Mouse (Mus musculus): ENCODE results near the gene Fgd3.

Fgd3 gene

DNA sequence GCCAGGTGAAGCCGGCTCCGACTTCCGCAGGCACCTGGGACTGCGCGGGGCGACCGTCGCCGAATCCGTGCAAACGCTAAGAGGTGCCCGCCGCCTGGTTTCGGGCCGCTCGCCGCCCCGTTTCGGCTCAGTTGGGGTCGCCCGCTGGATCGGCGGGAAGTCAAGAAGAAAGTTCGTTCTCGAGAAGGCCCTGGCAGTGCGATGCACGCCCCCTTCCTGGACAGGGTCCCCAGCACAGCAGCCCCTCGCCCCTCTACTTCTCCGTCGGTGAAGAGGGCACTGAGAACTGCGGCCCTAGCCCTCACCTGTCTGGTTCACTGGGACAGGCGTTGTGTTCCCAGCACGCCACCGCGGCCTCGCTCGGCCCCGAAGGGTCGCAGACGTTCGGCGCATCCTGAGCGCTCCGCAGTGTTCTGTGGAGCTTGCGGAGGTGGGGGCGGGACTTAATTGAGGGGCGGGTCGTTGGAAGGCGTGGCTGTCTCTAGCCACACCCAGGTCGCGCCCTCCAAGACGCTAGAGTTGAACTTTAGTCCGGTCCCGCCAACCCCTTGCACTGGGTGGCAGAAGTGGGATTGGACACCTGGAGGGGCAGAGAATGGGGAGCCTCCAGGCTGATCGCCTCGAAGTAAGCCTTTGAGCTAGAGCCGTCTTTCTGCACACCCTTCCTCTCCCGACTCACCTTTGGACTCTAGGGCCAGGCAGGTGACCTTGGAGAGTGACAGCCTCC lies 72.2 kb downstream of the Fgd3 start:
- DNase-seq (ENCODE audit: low read depth), result peak; percentile 29

DNA sequence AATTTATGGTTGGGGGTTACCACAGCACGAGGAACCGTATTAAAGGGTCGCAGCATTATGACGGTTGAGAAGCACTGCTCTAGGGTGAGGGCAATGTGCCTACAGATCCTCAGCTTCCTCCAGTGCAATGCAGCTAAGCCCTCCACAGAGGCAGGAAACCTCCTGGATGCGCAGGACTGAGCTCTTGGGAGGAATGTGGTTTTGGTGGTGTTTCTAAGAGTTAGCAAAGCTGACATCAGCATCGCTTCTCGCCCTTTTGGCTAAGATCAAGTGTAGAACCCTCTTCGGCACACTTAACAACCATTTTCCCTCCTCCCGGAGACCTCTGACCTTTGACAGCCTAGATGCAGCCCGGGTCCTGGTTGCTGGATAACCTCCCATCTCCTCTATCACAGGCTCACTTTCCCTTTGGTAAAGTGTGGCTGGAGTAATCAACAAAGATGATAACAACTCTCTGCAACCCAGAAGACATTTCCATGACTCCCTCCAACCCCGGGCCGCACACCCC lies 72.8 kb downstream of the Fgd3 start:
- no peak for DNase-seq (ENCODE audit: low read depth)

DNA sequence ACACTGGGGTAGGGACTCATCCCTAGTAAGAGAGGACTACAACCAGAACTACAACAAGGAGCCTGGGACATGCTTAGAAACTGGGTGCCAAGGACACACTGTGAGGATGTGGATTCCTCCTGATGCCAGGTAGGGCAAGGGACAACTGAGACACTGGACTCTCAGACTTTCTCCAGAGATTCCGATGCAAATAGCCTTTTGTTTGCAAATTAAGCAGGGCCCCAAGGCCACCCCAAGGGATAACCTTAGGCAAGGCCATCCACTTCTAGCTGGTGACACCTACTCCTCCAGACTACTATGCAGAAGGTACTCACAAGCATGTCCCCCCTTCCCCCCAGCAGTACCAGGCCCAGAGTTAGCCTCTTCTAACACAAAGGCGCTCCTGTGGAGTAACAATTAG lies 73.5 kb downstream of the Fgd3 start:
- DNase-seq (ENCODE audit: low read depth), result no peak

DNA sequence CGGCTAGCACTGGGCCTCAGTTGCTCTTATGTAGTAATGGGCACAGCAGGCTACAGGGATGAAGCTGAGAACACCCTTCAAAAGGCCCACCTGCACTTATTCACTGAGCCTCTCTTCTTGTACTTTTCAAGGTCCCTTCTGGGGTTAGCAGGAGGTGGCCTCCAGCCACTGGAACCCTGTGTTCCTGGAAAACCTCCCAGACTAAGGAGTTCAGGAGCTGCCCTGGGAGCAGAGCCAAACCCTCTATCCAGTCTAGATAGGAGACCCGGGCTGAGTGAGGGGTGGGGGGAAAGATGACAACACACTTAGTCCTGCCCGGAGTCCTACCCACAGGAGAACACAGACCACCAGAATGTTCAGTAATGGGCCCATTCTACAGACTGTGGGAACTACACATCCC lies 74.1 kb downstream of the Fgd3 start:
- no peak for DNase-seq (ENCODE audit: low read depth)

DNA sequence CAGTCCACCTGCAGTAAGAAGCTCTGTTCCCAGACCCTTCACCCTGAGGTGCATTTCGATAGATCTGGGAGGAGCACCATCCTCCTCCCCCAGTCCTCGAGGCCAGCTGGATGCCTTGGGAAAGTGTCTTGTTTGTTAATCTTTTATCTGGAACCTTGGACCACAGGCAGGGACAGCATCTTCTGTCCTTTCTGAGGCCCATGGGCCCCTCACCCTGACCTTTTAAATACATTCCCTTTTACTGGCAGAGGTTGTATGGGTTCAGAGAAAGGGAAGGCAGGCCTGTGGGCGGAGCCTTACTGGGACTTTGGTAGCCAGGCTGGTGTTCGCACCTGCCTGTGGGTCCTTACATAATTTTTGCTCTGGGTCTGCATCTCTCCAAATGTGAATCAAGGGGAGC lies 74.9 kb downstream of the Fgd3 start:
- no peak for DNase-seq (ENCODE audit: low read depth)

DNA sequence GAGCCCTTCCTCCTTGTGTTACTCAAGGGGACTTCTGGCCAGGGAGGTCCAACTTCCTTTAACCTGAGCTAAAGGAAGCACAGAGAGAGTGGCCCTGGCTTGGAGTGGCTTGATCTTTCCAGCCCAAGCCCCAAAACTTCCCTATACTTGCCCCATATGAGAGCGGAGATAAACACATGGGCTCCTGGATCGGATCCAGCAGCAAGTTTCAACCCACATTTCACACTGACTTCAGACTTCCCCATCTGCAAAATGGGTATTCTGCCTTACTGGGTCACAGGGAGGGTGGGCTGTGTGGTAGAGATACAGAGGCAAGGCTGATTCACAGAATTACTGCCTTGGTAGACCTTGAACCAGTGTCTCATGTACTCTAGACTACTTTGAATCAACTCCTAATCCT lies 76.6 kb downstream of the Fgd3 start:
- DNase-seq (ENCODE audit: low read depth), result no peak

DNA sequence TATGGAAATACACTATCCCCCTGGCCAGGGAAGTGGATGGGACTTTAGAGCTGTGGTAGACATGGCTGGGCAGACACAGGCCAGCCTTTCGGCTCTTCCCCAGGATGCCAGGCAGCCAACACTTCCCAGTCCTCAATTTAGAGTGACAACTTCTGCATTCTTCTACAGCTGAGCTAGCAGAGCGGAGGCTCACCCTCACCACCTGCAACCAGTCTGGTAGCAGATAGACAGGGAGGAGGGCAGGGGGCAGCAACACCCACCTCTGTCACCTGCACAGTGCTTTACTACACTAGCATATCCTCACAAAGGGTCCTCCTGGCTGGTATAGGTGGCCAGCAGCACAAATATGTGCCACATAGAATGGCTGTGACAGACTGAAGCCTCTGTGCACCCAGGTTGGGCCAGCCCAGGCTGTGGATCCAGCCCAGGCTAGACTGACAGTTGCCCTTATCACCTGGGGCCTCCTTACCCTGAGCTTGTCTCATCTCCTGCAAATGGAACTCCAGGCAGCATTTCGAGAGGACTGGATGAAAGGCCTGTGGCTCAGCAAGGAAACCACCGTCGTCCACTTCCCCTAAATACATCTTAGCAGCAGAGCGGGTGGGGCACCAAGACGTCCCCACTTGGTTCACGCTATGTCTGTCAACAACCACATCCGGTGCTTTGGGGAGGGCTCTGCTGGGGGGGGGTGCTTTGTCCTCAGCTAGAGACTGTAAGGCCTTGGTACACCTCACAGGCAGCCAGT lies 77.6 kb downstream of the Fgd3 start:
- peak; percentile 24 for DNase-seq (ENCODE audit: low read depth)

DNA sequence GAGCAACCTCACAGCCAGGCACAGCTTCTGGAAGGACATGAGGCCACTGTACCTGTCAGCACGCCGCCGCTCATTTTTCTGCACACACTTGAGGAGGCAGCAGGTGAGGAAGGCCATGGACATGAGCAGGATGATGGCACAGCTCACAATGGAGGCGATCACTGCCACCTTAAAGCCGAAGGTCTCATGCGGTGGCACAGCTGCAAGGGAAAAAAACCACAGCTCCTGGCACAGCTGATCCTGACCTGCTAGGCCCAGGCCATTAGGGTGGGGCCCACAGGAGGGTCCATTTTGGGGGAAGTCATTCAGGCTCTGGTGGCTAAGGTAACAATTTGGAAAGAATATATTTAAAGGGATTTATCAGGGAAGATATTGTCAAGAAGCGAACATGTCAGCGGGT lies 81.4 kb downstream of the Fgd3 start:
- DNase-seq (ENCODE audit: low read depth), result no peak

DNA sequence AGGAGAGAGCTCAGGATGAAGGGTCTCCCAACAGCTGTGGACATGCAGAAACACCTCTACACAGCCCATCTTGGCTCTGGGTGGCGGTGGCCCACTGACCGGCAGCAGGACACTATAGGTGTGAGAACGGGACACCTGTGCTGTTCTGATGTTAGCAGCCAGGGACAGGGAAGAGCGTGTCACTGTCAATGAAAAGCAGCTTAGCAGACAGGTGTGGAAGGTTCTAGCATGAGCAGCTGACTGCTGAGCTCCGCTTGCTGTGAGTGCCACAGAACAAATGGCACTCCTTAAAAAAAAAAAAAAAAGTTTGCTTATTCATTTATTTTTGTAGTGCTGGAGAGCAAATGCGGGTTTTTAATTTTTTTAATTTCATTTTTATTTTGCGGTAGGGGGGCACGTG lies 82.5 kb downstream of the Fgd3 start:
- no peak for DNase-seq (ENCODE audit: low read depth)

DNA sequence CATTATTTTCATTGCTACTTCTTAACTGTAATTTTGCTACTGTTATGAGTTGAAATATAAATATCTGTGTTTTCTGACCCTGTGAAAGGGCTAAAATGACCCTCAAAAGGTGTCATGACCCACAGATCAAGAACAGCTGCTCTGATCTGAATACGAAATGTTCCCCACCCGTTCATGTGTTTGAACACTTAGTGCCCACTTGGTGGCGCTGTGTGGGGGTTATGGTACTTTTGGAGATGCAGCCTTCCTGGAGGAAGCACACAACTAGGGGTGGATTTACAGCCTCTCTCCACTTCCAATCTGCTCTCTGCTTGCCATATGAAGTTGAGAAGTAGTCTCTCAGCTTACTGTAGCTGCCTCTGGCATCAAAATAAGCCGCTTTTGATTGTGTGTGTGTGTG lies 85.4 kb downstream of the Fgd3 start:
- no peak for DNase-seq (ENCODE audit: low read depth)

DNA sequence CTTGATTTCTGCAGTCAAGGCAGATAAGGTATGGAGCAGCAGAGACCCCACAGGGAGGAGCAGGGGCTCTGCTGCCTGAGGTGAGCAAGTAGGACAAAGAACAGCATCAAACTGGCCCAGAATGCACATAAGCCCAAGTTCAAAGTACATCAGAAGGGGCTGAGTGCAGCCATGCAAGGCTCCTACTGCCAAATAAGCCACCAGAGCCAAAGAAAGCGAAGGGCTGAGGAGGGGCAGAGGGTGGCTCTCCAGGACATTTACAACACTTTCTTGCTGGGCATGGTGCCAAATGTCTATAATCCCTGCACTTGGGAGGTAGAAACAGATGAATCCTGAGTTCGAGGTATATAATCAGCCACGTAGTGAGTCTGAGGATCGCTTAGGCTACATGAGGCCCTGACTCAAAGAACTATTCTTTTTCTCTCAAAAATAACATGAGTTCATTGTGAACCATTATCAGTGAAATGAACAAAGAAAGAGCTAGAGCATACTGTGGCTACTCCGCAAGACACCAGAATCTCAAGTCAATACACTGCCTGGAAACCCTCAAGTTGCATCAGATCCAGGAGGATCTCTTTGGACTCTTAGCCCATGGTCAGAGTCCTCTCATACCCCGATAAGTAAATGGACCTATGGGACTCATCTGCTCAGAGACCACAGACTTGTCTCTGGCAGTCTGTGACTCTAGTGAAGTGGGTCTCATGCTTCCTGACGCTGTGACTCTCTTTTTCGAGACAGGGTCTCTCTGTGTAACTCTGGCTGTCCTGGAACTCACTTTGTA lies 86.1 kb downstream of the Fgd3 start:
- no peak for DNase-seq (ENCODE audit: low read depth)

DNA sequence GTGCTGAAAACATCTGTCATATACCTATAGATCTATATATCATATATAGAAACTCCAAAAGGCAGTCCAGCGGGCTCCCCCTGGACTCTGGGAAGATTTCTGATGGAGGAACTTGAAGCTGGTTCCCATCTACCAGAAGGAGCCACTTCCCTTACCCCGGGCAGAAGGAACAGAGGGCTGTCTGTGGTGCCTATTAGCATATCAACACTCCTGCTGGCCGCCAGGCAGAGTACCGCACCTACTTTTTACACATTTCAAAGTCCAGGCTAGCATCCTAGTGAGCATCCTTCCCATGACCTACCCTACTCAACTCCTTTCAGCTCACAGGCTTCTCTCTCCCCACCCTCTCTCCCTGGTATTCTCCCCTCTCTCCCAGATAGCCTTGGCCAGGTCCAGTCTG lies 94.5 kb downstream of the Fgd3 start:
- DNase-seq (ENCODE audit: low read depth), result no peak

DNA sequence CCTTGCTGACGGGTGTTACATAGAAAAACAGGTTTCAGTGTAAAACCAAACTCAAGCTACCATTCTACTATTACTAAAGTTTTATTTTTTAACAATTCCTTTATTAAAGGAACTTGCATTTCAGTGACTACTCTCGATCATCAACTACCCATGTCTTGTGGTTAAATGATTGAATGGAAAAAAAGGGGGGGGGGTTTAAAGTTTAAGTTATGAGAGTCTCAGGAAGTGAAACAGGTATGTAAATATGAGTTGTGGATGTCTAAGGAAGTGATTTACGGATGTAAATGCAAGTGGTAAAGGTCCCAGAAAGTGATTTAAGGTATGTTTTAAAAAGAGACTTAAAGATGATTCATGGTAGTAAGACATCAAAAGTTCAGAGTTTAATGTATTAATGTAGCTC lies 95.0 kb downstream of the Fgd3 start:
- DNase-seq (ENCODE audit: low read depth), result no peak

DNA sequence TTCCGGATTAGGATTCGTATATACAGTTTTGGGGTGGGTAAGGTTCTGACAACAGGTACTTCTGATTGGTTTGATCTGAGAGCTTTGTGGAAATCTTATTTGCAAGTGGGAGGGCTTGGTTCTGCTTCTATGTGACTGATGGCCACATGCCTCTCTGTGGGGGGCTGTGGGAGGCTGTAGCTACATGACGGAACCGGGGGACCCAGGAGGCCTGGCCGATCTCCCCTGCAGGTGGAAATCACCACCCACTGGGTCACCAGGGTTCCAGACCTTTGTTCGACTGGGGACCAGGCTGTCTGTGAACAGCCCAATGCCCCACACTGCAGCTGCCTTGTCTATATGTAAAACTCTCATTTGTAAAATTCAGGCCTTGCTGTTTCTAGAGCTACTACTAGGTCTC lies 95.4 kb downstream of the Fgd3 start:
- no peak for DNase-seq (ENCODE audit: low read depth)

DNA sequence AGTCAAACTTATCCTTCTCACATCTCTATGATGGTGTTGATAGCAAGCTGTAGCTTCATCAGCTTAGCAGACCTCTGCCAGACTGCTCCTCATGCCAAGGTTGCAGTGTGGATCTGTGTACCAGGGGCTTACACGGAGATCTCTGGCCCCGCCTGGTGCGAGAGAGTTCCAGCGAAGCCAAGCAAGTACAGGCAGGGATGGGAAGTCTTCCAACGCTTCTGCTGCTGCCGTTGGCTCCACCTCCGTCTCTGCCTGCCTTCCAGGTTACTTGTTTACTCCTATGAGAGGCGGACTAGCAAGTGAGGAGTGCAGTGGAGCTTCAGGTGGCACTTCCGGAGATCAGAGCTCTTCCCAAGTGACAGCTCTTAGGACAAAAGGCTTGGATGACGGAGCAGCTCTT lies 95.8 kb downstream of the Fgd3 start:
- no peak for DNase-seq (ENCODE audit: low read depth)

DNA sequence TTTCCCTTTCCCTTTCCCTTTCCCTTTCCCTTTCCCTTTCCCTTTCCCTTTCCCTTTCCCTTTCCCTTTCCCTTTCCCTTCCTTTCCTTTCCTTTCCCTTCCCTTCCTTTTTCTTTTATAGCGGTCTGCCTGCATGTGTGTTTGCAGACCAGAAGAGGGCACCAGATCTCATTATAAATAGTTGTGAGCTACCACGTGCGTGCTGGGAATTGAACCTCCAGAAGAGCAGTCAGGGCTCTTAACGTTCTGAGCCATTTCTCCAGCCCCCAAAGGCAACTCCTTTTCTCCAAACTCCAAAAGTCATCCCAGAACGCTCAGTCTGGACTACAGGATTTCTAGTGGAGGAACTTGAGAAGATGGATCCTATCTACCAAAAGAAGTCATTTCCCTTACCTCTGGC lies 99.2 kb downstream of the Fgd3 start:
- no peak for DNase-seq (ENCODE audit: low read depth)

DNA sequence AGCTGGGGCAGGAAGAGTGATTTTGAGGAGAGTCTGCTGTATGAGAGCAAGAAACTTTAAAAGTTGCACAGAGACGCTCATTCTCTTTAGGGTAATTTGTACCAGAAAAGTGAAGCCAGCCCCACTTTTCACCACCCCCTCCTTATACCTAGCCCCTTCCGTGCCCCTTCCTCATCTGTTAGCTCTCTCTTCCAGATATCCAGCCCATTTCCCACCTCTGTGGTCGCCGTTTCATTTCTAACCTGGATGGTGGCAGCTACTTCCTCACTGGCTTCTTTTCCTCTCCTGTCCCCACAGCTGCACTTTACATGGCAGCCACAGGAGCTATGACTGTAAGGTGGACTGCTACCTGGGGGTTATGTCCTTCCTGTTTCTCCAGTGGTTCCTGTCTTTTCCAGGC lies 100.7 kb downstream of the Fgd3 start:
- DNase-seq (ENCODE audit: low read depth), result no peak

DNA sequence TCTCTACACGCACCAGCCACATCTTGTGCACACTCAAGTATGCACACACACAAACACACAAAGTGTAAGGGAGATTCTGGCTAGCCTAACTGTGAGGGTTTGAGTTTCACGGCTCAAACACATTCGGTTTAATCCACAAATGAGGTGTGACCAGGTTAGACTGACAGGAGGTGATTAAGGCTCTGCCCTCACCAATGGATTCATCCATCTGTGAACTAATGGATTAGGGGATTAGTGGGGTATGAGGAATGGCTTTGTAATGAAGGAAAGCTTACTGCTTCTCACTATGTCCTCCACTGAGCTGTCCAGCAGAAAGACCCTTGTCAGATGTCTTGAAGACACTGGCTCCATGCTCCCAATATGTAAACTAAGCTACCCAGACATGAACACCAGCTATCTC lies 101.5 kb downstream of the Fgd3 start:
- no peak for DNase-seq (ENCODE audit: low read depth)

DNA sequence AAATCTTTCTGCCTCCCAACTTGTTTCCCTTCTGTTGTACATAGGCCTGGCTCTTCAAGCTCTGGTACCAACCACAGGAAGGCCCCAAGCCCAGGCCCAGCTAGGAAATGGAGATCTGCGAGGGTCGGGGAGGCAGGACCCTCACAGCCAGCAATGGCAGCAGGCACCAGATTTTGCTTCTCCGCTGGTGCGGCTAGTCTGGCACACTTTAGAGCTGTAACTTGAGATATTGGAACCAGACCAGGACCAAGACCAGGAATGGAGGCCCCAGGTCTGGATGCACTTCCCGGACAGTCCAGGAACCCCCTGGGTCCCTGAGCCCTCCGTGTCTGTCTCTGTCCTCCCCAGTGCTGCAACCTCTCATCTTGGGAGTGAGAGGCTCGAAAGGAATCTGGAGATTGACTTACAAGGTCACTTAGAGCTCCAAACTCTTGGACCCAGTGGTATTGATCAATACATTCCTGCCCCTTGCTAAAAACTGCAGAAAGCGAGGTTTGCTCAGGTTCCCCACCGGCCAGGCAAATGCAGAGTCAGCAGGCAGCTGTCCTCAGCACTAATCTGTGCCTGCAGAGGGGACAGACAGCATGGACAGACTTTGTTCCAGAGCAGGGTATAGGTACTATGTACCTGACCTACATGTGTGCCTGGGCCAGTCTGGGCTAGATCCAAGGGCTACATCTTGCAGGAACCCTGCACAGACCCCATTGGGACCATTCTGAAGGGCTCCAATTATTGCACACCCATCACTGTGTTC lies 103.1 kb downstream of the Fgd3 start:
- DNase-seq (ENCODE audit: low read depth), result no peak

DNA sequence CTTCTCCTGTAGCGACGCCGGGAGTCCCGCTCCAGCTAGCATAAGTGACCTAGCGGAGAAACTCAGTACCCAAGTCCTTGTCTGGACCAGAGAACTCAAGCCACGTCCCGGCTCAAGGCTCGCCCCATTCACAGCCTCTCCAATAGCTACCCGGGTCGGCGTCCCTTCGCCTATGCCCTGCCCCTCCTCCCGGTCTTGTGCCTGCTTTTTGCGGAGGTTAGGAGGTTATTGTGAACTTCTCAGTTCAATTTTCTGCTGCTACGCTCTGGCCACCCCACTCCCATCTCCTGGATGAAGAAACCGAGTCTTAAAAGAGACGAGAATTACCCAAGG lies 103.9 kb downstream of the Fgd3 start:
- peak; percentile 35 for DNase-seq (ENCODE audit: low read depth)

DNA sequence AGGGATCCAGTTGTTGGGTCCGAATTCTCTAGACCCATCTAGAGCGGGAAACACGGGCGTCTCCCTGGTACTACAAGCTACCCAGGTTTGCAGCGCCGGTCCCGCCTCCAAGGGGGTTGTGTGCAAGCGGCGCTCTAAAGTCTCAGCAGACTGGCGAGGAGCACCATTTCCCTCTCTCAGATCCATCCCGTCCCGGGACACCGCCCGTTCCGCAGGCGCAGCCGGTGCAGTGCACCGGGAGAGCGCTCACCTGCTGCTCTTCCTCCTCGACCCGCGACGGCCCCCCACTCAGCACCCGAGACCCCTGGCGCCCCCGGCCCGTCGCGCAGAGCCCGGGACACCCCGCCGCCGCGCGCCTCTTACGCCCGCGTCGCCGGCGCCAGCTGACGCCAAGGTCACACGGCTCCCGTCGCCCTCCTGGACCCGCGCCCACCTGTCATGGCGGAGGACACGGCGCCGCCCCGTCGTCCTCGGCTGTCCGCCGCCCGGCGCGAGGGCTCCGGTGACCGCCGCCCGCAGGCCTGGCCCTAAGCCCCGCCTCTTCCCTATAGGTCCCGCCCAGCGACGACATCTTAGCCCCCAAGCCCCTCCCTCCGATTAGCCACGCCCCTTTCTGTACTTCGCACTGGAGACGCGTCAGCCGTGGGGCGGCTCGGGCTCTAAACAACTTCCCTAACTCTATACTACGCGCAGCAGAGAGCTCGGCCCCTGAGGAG lies 104.4 kb downstream of the Fgd3 start, which contains the start of gene Card19:
Gene Card19 (minus strand): TSS at position 534 of the 716 bp plus-strand sequence.
- DNase-seq (ENCODE audit: low read depth), result peak; percentile 96

DNA sequence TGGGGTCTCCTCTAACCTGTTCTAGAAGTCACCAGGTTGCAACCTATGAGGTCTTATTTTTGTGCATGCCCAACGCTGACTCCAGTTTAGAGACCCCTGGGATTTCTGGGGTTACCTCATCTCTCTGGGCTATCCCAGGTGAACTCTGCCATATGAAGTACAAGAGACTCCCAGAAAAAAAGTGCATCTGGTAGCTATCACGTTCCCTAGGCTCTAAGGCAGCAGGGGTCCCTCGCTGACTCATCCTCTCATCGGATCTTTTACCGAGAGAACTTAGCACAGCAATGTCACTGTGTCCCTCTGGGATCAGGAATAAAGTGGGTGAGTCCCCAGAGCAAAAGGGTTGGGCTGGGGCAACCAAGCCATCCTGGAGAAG lies 105.0 kb downstream of the Fgd3 start:
- DNase-seq (ENCODE audit: low read depth), result no peak
